Mouse (Mus musculus): ENCODE data around the gene Vps52. TPM values are rescaled to one million over a fixed set of nuclear protein-coding genes. Genes with fewer than 3 reads are reported as not detected.

Vps52 gene
- polyA plus RNA-seq, 1 experiment, result 24.4 TPM

DNA sequence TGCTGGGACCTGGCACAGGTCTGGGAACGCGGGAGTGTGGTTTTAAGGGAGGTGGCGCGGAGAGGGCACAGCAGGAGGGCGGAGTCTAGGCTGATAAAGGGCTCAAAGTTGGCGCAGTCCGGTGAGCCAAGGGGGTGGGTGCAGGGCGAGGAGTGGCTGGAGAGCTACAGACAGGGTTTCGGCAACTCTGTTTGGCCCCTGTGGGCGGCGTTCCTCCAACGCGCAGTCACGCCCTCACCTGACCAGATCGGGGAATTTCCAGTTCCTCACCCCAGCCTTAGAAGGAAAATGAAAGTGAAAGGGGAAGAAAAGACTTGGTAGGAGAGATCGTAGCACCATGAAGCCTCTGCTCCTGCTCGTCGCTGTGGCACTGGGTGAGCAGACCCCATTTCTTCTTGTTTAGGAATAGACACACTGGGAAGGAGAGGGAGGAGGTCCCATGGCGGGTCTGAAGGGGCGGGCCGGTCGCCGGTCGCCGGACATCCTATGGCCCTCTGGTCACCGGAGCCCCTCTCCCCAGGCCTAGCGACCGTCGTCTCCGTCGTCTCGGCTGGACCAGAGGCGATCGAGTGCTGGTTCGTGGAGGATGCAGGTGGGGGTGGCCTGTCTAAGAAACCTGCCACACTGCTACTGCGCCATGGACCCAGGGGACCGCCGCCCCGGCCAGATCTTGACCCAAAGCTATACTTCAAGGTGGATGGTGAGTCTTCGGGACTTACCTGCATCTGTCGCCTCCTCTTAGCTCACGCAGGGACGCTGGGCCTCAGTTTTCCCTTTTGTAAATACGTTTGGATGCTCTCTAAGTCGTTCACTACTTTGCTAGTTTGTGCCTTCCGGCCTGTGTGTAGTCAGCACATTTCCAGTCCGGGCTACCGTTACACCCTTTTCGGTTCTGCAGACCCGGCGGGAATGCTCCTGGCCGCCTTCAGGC lies 36.0 kb upstream of the Vps52 start:
- peaks cover 2% of the 10 kb centered on the region for H3K79me3 ChIP-seq (ENCODE audit: low read depth)
- peak overlapping the region; percentile 93 for H3K4me3 ChIP-seq (ENCODE audit: insufficient read depth, poor library complexity, severe bottlenecking)
- TF ChIP-seq CTCF (IDR thresholded peaks at IDR 0.05; ENCODE audit: control insufficient read depth, insufficient read depth, insufficient read length) (no peak), MAX (IDR thresholded peaks at IDR 0.05) (no peak), MYOD1 (IDR thresholded peaks at IDR 0.05; ENCODE audit: control insufficient read depth, insufficient read length, low read depth) (no peak), USF1 (IDR thresholded peaks at IDR 0.05; ENCODE audit: low read depth) (peak; percentile 22), CEBPB (IDR thresholded peaks at IDR 0.05; ENCODE audit: low read depth) (no peak), MYOG (IDR thresholded peaks at IDR 0.05; ENCODE audit: control insufficient read depth, extremely low read depth, insufficient read length) (no peak)
- peak overlapping the region; percentile 68 for H3ac ChIP-seq (ENCODE audit: control insufficient read depth, insufficient read length, low read depth)
- peaks cover 19% of the 10 kb centered on the region for H3K36me3 ChIP-seq (ENCODE audit: control insufficient read depth, insufficient read depth)
- peaks cover 39% of the 10 kb centered on the region for H3K79me2 ChIP-seq (ENCODE audit: control insufficient read depth, insufficient read depth)
- no peaks in the 10 kb centered on the region for H3K27me3 ChIP-seq (ENCODE audit: control insufficient read depth, insufficient read depth, insufficient read length)

- Histone ChIP-seq H3K27me3 (ENCODE audit: control insufficient read depth, insufficient read depth, insufficient read length) (no peaks in the 10 kb centered on the region), H3K36me3 (ENCODE audit: control insufficient read depth, insufficient read depth) (peaks cover 20% of the 10 kb centered on the region), H3ac (ENCODE audit: control insufficient read depth, insufficient read length, low read depth) (peak overlapping the region; percentile 68), H3K79me2 (ENCODE audit: control insufficient read depth, insufficient read depth) (peaks cover 39% of the 10 kb centered on the region), H3K79me3 (ENCODE audit: low read depth) (peaks cover 3% of the 10 kb centered on the region), H3K4me3 (ENCODE audit: insufficient read depth, poor library complexity, severe bottlenecking) (peak overlapping the region; percentile 93)
- TF ChIP-seq MYOD1 (IDR thresholded peaks at IDR 0.05; ENCODE audit: control insufficient read depth, insufficient read length, low read depth), result peak; percentile 47
- TF ChIP-seq CTCF (IDR thresholded peaks at IDR 0.05; ENCODE audit: control insufficient read depth, insufficient read depth, insufficient read length), result peak; percentile 94
- no peak for TF ChIP-seq FOSL1 (IDR thresholded peaks at IDR 0.05; ENCODE audit: insufficient read depth, low read length, poor library complexity, severe bottlenecking)
- no peak for TF ChIP-seq CEBPB (IDR thresholded peaks at IDR 0.05; ENCODE audit: low read depth)
- no peak for TF ChIP-seq MYOG (IDR thresholded peaks at IDR 0.05; ENCODE audit: control insufficient read depth, extremely low read depth, insufficient read length)
Observed at GRCm38 (mm10) chr17:33920282-33921097, 35.1 kb upstream of the Vps52 start.

DNA sequence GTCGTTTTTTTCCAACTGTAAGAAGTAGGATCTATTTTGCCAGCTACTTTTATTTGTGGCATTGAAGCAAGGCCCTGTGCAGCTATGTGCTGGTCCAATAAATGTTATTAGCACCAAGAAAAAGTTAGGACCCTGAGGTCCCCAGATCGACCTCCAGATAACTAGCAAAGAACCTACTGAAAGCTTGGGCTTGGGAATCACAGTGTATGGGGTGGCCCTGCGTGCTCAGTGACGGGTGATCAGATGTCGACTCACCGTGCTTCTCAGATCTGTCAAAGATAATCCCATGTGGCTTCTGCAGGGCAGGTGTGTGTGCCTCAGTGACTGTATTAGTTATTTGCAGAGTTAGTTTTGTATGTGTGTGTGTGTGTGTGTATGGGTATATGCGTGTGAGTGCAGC lies 34.3 kb upstream of the Vps52 start:
- Histone ChIP-seq H3K27me3 (ENCODE audit: control insufficient read depth, insufficient read depth, insufficient read length) (no peaks in the 10 kb centered on the region), H3K4me3 (ENCODE audit: insufficient read depth, poor library complexity, severe bottlenecking) (no peak overlapping the region), H3K36me3 (ENCODE audit: control insufficient read depth, insufficient read depth) (peaks cover 23% of the 10 kb centered on the region), H3ac (ENCODE audit: control insufficient read depth, insufficient read length, low read depth) (no peak overlapping the region), H3K79me3 (ENCODE audit: low read depth) (peaks cover 3% of the 10 kb centered on the region), H3K79me2 (ENCODE audit: control insufficient read depth, insufficient read depth) (peaks cover 37% of the 10 kb centered on the region)
- no peak for TF ChIP-seq FOSL1 (IDR thresholded peaks at IDR 0.05; ENCODE audit: insufficient read depth, low read length, poor library complexity, severe bottlenecking)
- no peak for TF ChIP-seq CEBPB (IDR thresholded peaks at IDR 0.05; ENCODE audit: low read depth)
- no peak for TF ChIP-seq CTCF (IDR thresholded peaks at IDR 0.05; ENCODE audit: control insufficient read depth, insufficient read depth, insufficient read length)
- TF ChIP-seq MYOD1 (IDR thresholded peaks at IDR 0.05; ENCODE audit: control insufficient read depth, insufficient read length, low read depth), result no peak
- no peak for TF ChIP-seq MYOG (IDR thresholded peaks at IDR 0.05; ENCODE audit: control insufficient read depth, extremely low read depth, insufficient read length)
- TF ChIP-seq USF1 (IDR thresholded peaks at IDR 0.05; ENCODE audit: low read depth), result no peak
- TF ChIP-seq MAX (IDR thresholded peaks at IDR 0.05), result no peak

- Histone ChIP-seq H3K4me3 (ENCODE audit: insufficient read depth, poor library complexity, severe bottlenecking) (no peak overlapping the region), H3ac (ENCODE audit: control insufficient read depth, insufficient read length, low read depth) (no peak overlapping the region), H3K36me3 (ENCODE audit: control insufficient read depth, insufficient read depth) (peaks cover 21% of the 10 kb centered on the region), H3K79me3 (ENCODE audit: low read depth) (peaks cover 5% of the 10 kb centered on the region), H3K27me3 (ENCODE audit: control insufficient read depth, insufficient read depth, insufficient read length) (no peaks in the 10 kb centered on the region), H3K79me2 (ENCODE audit: control insufficient read depth, insufficient read depth) (peaks cover 37% of the 10 kb centered on the region)
- TF ChIP-seq MYOG (IDR thresholded peaks at IDR 0.05; ENCODE audit: control insufficient read depth, extremely low read depth, insufficient read length) (no peak), MAX (IDR thresholded peaks at IDR 0.05) (no peak), CTCF (IDR thresholded peaks at IDR 0.05; ENCODE audit: control insufficient read depth, insufficient read depth, insufficient read length) (peak; percentile 31)
Observed at GRCm38 (mm10) chr17:33924577-33925283, 30.9 kb upstream of the Vps52 start.

GRCm38 (mm10) chr17:33925406-33926116 lies 30.1 kb upstream of the Vps52 start:
- no peak overlapping the region for H3K4me3 ChIP-seq (ENCODE audit: insufficient read depth, poor library complexity, severe bottlenecking)
- TF ChIP-seq CEBPB (IDR thresholded peaks at IDR 0.05; ENCODE audit: low read depth), result no peak
- TF ChIP-seq MAX (IDR thresholded peaks at IDR 0.05), result no peak
- no peak for TF ChIP-seq MYOG (IDR thresholded peaks at IDR 0.05; ENCODE audit: control insufficient read depth, extremely low read depth, insufficient read length)
- no peak for TF ChIP-seq FOSL1 (IDR thresholded peaks at IDR 0.05; ENCODE audit: insufficient read depth, low read length, poor library complexity, severe bottlenecking)
- no peak for TF ChIP-seq MYOD1 (IDR thresholded peaks at IDR 0.05; ENCODE audit: control insufficient read depth, insufficient read length, low read depth)
- no peak for TF ChIP-seq CTCF (IDR thresholded peaks at IDR 0.05; ENCODE audit: control insufficient read depth, insufficient read depth, insufficient read length)
- no peak for TF ChIP-seq USF1 (IDR thresholded peaks at IDR 0.05; ENCODE audit: low read depth)
- H3K79me2 ChIP-seq (ENCODE audit: control insufficient read depth, insufficient read depth), result peaks cover 42% of the 10 kb centered on the region
- H3ac ChIP-seq (ENCODE audit: control insufficient read depth, insufficient read length, low read depth), result no peak overlapping the region
- H3K36me3 ChIP-seq (ENCODE audit: control insufficient read depth, insufficient read depth), result peaks cover 21% of the 10 kb centered on the region
- no peaks in the 10 kb centered on the region for H3K27me3 ChIP-seq (ENCODE audit: control insufficient read depth, insufficient read depth, insufficient read length)
- peaks cover 5% of the 10 kb centered on the region for H3K79me3 ChIP-seq (ENCODE audit: low read depth)
